17 mouse cellular contexts compared by ENCODE assay signal in the genomic region with DNA sequence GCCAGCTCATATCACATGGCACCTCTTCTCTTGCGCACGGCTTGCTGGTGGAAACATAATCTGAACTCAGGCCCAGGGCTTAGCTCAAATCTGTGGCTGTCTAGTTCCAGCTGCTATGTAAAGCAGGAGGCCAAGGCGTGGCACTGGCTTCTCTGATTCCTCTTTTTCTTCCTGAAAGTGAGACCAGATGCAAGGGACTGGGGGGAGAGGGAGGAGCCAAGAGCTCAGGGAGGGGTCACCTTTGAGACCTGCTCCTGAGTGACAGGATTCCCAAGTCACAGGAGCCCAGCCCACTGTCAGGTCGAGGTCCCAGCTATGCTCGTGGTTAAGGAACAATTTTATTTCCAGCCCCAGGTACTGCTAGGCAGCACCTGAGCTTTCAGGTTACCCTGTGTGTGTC. TPM values are rescaled to one million over a fixed set of nuclear protein-coding genes. Genes with fewer than 3 reads are reported as not detected.
"Had no signal": no experiment of that assay in that cellular context is flagged by ENCODE, and none has a peak within 500 bp of the region (broad histone marks: within the 10 kb centered on the region; RNA-seq: fewer than 3 reads in every experiment).

No protein-coding gene starts in this region.

- H3K4me3 ChIP-seq: kidney, embryonic 15.5 days; limb, embryonic 12.5 days; limb, embryonic 15.5 days had no signal

- H3K27ac ChIP-seq: kidney, embryonic 15.5 days; limb, embryonic 12.5 days; limb, embryonic 15.5 days; liver, embryonic 14.5 days; macrophage; stomach, postnatal 0 days had no signal

- DNase-seq: kidney, adult 8-10 months; kidney, postnatal 10 days; kidney, postnatal 4 days; left cerebral cortex, postnatal 4 days; liver, postnatal 0 days; lung, embryonic 14.5 days; midbrain, embryonic 14.5 days had no signal

- H3K27me3 ChIP-seq: kidney, embryonic 15.5 days had no signal

- H3K4me1 ChIP-seq: kidney, embryonic 15.5 days had no signal

- H3K9ac ChIP-seq: kidney, embryonic 15.5 days; limb, embryonic 12.5 days; limb, embryonic 15.5 days; liver, embryonic 14.5 days; liver, postnatal 0 days; lung, embryonic 14.5 days had no signal

- ATAC-seq: liver, postnatal 0 days; lung, postnatal 0 days had no signal

- H3K4me2 ChIP-seq: kidney, embryonic 15.5 days; limb, embryonic 12.5 days; limb, embryonic 15.5 days; liver, embryonic 11.5 days; lung, embryonic 14.5 days had no signal

- H3K36me3 ChIP-seq: kidney, embryonic 15.5 days; limb, embryonic 12.5 days; limb, embryonic 15.5 days had no signal

RNA-seq across cellular contexts. Expression of gene Runx3, which starts 4.1 kb away (rescaled TPM):
- polyA plus RNA-seq: midbrain, embryonic 14.5 days; midbrain, postnatal 0 days; neural tube, embryonic 14.5 days had no signal
